Mouse (Mus musculus) liver, postnatal 0 days (tissue): ENCODE measurements around the gene BC005624. TPM values are rescaled to one million over a fixed set of nuclear protein-coding genes. Genes with fewer than 3 reads are reported as not detected.
"Not testable (repeated sequence)": the region's sequence is repeated elsewhere in the genome, so short reads cannot be mapped to it uniquely, and the experiment has no call there.

ENCODE experiments used
- ATAC-seq: fragments of 200-750 bp; cut with Nextera tagmentation; 2 replicates; pipeline ENCODE4 v1.8.0; 2017; ENCODE audit warnings: mild to moderate bottlenecking, moderate library complexity
- DNase-seq: peaks from one replicate; pipeline ENCODE4 v3.0.0-alpha.2; 2016
- H3K27ac ChIP-seq: fragments of 300-500 bp; sonication (generic); 2 replicates; pipeline ENCODE4 v1.5.1; 2014; ENCODE audit warnings: antibody characterized with exemption, moderate library complexity, mild to moderate bottlenecking, low read depth
- H3K27me3 ChIP-seq: fragments of 300-500 bp; sonication (generic); 2 replicates; pipeline ENCODE4 v1.6.1; 2014; ENCODE audit warnings: low read length, control low read depth, mixed read lengths; ENCODE audit not compliant: insufficient read depth
- H3K36me3 ChIP-seq: fragments of 300-500 bp; sonication (generic); replicated peaks from 2 replicates; pipeline ENCODE4 v1.6.1; 2014; ENCODE audit warnings: mild to moderate bottlenecking, control low read depth, low read length, moderate library complexity, mixed read lengths; ENCODE audit not compliant: insufficient read depth
- H3K4me1 ChIP-seq: fragments of 300-500 bp; sonication (generic); 2 replicates; pipeline ENCODE4 v1.6.1; 2014; ENCODE audit warnings: antibody characterized with exemption, mild to moderate bottlenecking, control low read depth; ENCODE audit not compliant: insufficient read depth
- H3K4me2 ChIP-seq: fragments of 300-500 bp; sonication (generic); 2 replicates; pipeline ENCODE4 v1.6.1; 2014; ENCODE audit warnings: low read depth, mild to moderate bottlenecking, low read length, moderate library complexity, mixed read lengths
- H3K4me3 ChIP-seq: fragments of 300-500 bp; sonication (generic); 2 replicates; pipeline ENCODE4 v1.5.1; 2014; ENCODE audit warnings: low read depth, low read length
- H3K9ac ChIP-seq: fragments of 300-500 bp; sonication (generic); replicated peaks from 2 replicates; pipeline ENCODE4 v1.6.1; 2014; ENCODE audit warnings: mild to moderate bottlenecking, moderate library complexity
- H3K9me3 ChIP-seq: fragments of 300-500 bp; sonication (generic); 2 replicates; pipeline ENCODE4 v1.6.1; 2016; ENCODE audit warnings: mild to moderate bottlenecking, control low read depth, low read length, mixed read lengths
- CTCF ChIP-seq: sonication (generic); IDR thresholded peaks from 2 replicates; pipeline ENCODE4 v1.5.1; 2016; ENCODE audit warnings: antibody characterized with exemption, low read depth
- EP300 ChIP-seq: IDR thresholded peaks from 2 replicates; pipeline ENCODE4 v1.6.1; 2016; ENCODE audit warnings: antibody characterized with exemption, low read depth, mild to moderate bottlenecking
- WGBS: fragments of 180-500 bp; shearing (Covaris S2); extraction: QIAGEN DNeasy Blood & Tissue Kit; methylation state at CpG from one replicate; pipeline ENCODE4 v1.1.7; 2014; ENCODE audit not compliant: insufficient replicate concordance; 5-methylcytosine and 5-hydroxymethylcytosine counted together
- polyA plus RNA-seq: library from polyadenylated mRNA; unstranded; fragments of >200 nt; fragmentation: Nextera tagmentation; extraction: Ambion mirVana; gene quantifications from 2 replicates; pipeline ENCODE4 v1.2.1, GENCODE M21; 2015

Gene BC005624
- polyA plus RNA-seq, 1 experiment from 2014 or later = 18.9 TPM

- Histone ChIP-seq H3K36me3 (peaks cover 27% of the 10 kb centered on the region), H3K4me2 (peak overlapping the region; percentile 83), H3K9me3 (no peaks in the 10 kb centered on the region), H3K27ac (peak overlapping the region; percentile 92), H3K4me3 (peak overlapping the region; percentile 78), H3K27me3 (no peaks in the 10 kb centered on the region), H3K4me1 (peaks cover 39% of the 10 kb centered on the region), H3K9ac (no peak overlapping the region)
- TF ChIP-seq EP300 (no peak), CTCF (no peak)
- ATAC-seq = no peak
- no peak for DNase-seq
- 32% methylated on average over 5 of the region's 5 CpGs for WGBS
These were observed 29.6 kb downstream of the BC005624 start for GRCm38 (mm10) chr2:30952457-30952823.

GRCm38 (mm10) chr2:30942603-30943011 is 39.4 kb downstream of the BC005624 start:
- Histone ChIP-seq H3K9ac (peak overlapping the region; percentile 52), H3K36me3 (no peaks in the 10 kb centered on the region), H3K9me3 (no peaks in the 10 kb centered on the region), H3K4me2 (peak overlapping the region; percentile 68), H3K4me1 (no peaks in the 10 kb centered on the region), H3K4me3 (peak overlapping the region; percentile 63), H3K27ac (peak overlapping the region; percentile 46; the same call in 1 of the 2 replicates), H3K27me3 (no peaks in the 10 kb centered on the region)
- DNase-seq = peak; percentile 77
- peak; percentile 90 for ATAC-seq
- WGBS = 16% methylated on average over 16 of the region's 16 CpGs
- TF ChIP-seq EP300 (no peak), CTCF (peak; percentile 97)

- 26% methylated on average over 7 of the region's 7 CpGs for WGBS
- not testable (repeated sequence) for H3K9me3 ChIP-seq, H3K36me3 ChIP-seq, ATAC-seq, H3K27me3 ChIP-seq, DNase-seq, H3K27ac ChIP-seq, H3K4me1 ChIP-seq, H3K9ac ChIP-seq
- Histone ChIP-seq H3K4me2 (peak overlapping the region; percentile 68), H3K4me3 (peak overlapping the region; percentile 63)
- TF ChIP-seq CTCF = peak; percentile 28; the same call in 1 of the 2 replicates
These were observed 39.9 kb downstream of the BC005624 start for GRCm38 (mm10) chr2:30942116-30942515.

- Histone ChIP-seq H3K27me3 (no peaks in the 10 kb centered on the region), H3K4me2 (no peak overlapping the region), H3K4me3 (no peak overlapping the region), H3K27ac (no peak overlapping the region), H3K36me3 (no peaks in the 10 kb centered on the region), H3K9ac (no peak overlapping the region), H3K4me1 (no peaks in the 10 kb centered on the region), H3K9me3 (no peaks in the 10 kb centered on the region)
- no peak for DNase-seq
- WGBS = 63% methylated on average over 5 of the region's 5 CpGs
- no peak for TF ChIP-seq CTCF
- TF ChIP-seq EP300 = no peak
- no peak for ATAC-seq
These were observed 40.4 kb downstream of the BC005624 start for GRCm38 (mm10) chr2:30941586-30941985.

- DNase-seq (no peak), ATAC-seq (no peak)
- WGBS = 46% methylated on average over 4 of the region's 4 CpGs
- no peak overlapping the region for H3K4me3 ChIP-seq
- no peak for TF ChIP-seq EP300
- no peak for TF ChIP-seq CTCF
- no peak overlapping the region for H3K9ac ChIP-seq
- no peak overlapping the region for H3K4me2 ChIP-seq
- no peaks in the 10 kb centered on the region for H3K36me3 ChIP-seq
- no peaks in the 10 kb centered on the region for H3K9me3 ChIP-seq
- no peaks in the 10 kb centered on the region for H3K27me3 ChIP-seq
- no peaks in the 10 kb centered on the region for H3K4me1 ChIP-seq
- no peak overlapping the region for H3K27ac ChIP-seq
These were observed 43.4 kb downstream of the BC005624 start for GRCm38 (mm10) chr2:30938574-30938991.

- TF ChIP-seq EP300 = no peak
- no peak for TF ChIP-seq CTCF
- 69% methylated on average over 8 of the region's 8 CpGs for WGBS
These were observed 44.3 kb downstream of the BC005624 start for GRCm38 (mm10) chr2:30937731-30938130.

GRCm38 (mm10) chr2:30936808-30937207 is 45.2 kb downstream of the BC005624 start:
- ATAC-seq (no peak), DNase-seq (no peak)
- H3K27me3 ChIP-seq = no peaks in the 10 kb centered on the region
- no peaks in the 10 kb centered on the region for H3K4me1 ChIP-seq
- H3K9ac ChIP-seq = no peak overlapping the region
- no peak overlapping the region for H3K4me3 ChIP-seq
- H3K4me2 ChIP-seq = no peak overlapping the region
- H3K36me3 ChIP-seq = no peaks in the 10 kb centered on the region
- H3K27ac ChIP-seq = no peak overlapping the region
- TF ChIP-seq CTCF (no peak), EP300 (no peak)
- H3K9me3 ChIP-seq = no peaks in the 10 kb centered on the region
- WGBS = 81% methylated on average over 3 of the region's 3 CpGs

More at GRCm38 (mm10) chr2:30937731-30938130, 44.3 kb downstream of the BC005624 start:
- H3K27me3 ChIP-seq = no peaks in the 10 kb centered on the region
- H3K9me3 ChIP-seq = no peaks in the 10 kb centered on the region
- no peak overlapping the region for H3K4me3 ChIP-seq
- H3K4me1 ChIP-seq = no peaks in the 10 kb centered on the region
- H3K36me3 ChIP-seq = no peaks in the 10 kb centered on the region
- no peak overlapping the region for H3K27ac ChIP-seq
- H3K4me2 ChIP-seq = no peak overlapping the region
- no peak overlapping the region for H3K9ac ChIP-seq
- no peak for ATAC-seq
- no peak for DNase-seq
